Mouse (Mus musculus) adrenal gland, adult 2 months (tissue): ENCODE measurements around the gene BC048679. TPM values are rescaled to one million over a fixed set of nuclear protein-coding genes. Genes with fewer than 3 reads are reported as not detected.
"Not testable (repeated sequence)": the region's sequence is repeated elsewhere in the genome, so short reads cannot be mapped to it uniquely, and the experiment has no call there.

Source experiments
- DNase-seq: peaks from one replicate; pipeline ENCODE4 v3.0.0; 2021
- long read RNA-seq: library from polyadenylated mRNA; stranded (forward); transcript quantifications from one replicate; pipeline ENCODE4 v2.0.0, GENCODE M21; 2021
- polyA plus RNA-seq: library from polyadenylated mRNA; depleted of rRNA; stranded (reverse); fragments of >200 nt; gene quantifications from 2 replicates; pipeline ENCODE4 v1.2.3, GENCODE M21; 2012; rRNA removed
- total RNA-seq, 2 experiments: library from RNA; stranded (reverse); gene quantifications; 2 replicates each; pipeline ENCODE4 v1.2.3; 2021

The BC048679 gene
- total RNA-seq (not detected), polyA plus RNA-seq (not detected in 2 replicates)
- long read RNA-seq = 0 reads

GRCm38 (mm10) chr7:81498181-81498580 is at the start of gene BC048679:
TSS of gene BC048679 (minus strand) at chr7:81498281.
- no peak for DNase-seq

GRCm38 (mm10) chr7:81542934-81543333 is 44.9 kb upstream of the BC048679 start:
- DNase-seq = no peak

GRCm38 (mm10) chr7:81541924-81542524 is 43.9 kb upstream of the BC048679 start:
- DNase-seq = peak; percentile 59

- no peak for DNase-seq
Observed at GRCm38 (mm10) chr7:81540999-81541398, 42.9 kb upstream of the BC048679 start.

- DNase-seq = no peak
Observed at GRCm38 (mm10) chr7:81539565-81539964, 41.5 kb upstream of the BC048679 start.

- no peak for DNase-seq
Observed at GRCm38 (mm10) chr7:81538070-81538675, 40.1 kb upstream of the BC048679 start.

GRCm38 (mm10) chr7:81536478-81536877 is 38.4 kb upstream of the BC048679 start:
- DNase-seq = no peak

GRCm38 (mm10) chr7:81531462-81531861 is 33.4 kb upstream of the BC048679 start:
- no peak for DNase-seq

- no peak for DNase-seq
Observed at GRCm38 (mm10) chr7:81528918-81529317, 30.8 kb upstream of the BC048679 start.

- no peak for DNase-seq
Observed at GRCm38 (mm10) chr7:81523663-81524017, 25.6 kb upstream of the BC048679 start.

- peak; percentile 92 for DNase-seq
Observed at GRCm38 (mm10) chr7:81523008-81523662, 25.1 kb upstream of the BC048679 start.

- DNase-seq = no peak
Observed at GRCm38 (mm10) chr7:81516154-81517030, 18.3 kb upstream of the BC048679 start.

- no peak for DNase-seq
Observed at GRCm38 (mm10) chr7:81514906-81515590, 17.0 kb upstream of the BC048679 start.

GRCm38 (mm10) chr7:81501050-81501449 is 3.0 kb upstream of the BC048679 start:
- DNase-seq = no peak

GRCm38 (mm10) chr7:81497171-81497570 is 910 bp downstream of the BC048679 start:
- no peak for DNase-seq

GRCm38 (mm10) chr7:81493331-81494021 is 4.6 kb downstream of the BC048679 start, which contains the start of gene Ap3b2:
TSS of gene Ap3b2 (minus strand) at chr7:81493925.
- peak; percentile 83 for DNase-seq

GRCm38 (mm10) chr7:81492628-81493027 is 5.5 kb downstream of the BC048679 start:
- no peak for DNase-seq

GRCm38 (mm10) chr7:81489649-81490048 is 8.4 kb downstream of the BC048679 start:
- no peak for DNase-seq

GRCm38 (mm10) chr7:81480800-81481199 is 17.3 kb downstream of the BC048679 start:
- no peak for DNase-seq

GRCm38 (mm10) chr7:81479531-81480090 is 18.5 kb downstream of the BC048679 start:
- no peak for DNase-seq

- DNase-seq = not testable (repeated sequence)
Observed at GRCm38 (mm10) chr7:81478261-81478660, 19.8 kb downstream of the BC048679 start.
